Mouse (Mus musculus): Measurements from ENCODE around the gene Ndufa7.

The Ndufa7 gene

GRCm38 (mm10) chr17:33824084-33824996, at the start of gene Ndufa7, which contains the start of gene Rps28:
Gene Ndufa7 (plus strand): TSS chr17:33824572.
Gene Rps28 (minus strand): TSS chr17:33824562.
- DNase-seq (ENCODE audit: low spot score in 2 of 2): peak; percentile 97 to 99

- no peak for DNase-seq (ENCODE audit: low spot score in 2 of 2)
Observed at GRCm38 (mm10) chr17:33774573-33775155, 49.7 kb upstream of the Ndufa7 start.

GRCm38 (mm10) chr17:33775287-33775686, 49.1 kb upstream of the Ndufa7 start:
- no peak for DNase-seq (ENCODE audit: low spot score in 2 of 2)

GRCm38 (mm10) chr17:33779271-33779966, 45.0 kb upstream of the Ndufa7 start:
- peak; percentile 76 to 81 for DNase-seq (ENCODE audit: low spot score in 2 of 2)

GRCm38 (mm10) chr17:33779967-33780295, 44.4 kb upstream of the Ndufa7 start:
- no peak for DNase-seq (ENCODE audit: low spot score in 2 of 2)

GRCm38 (mm10) chr17:33780431-33780830, 43.9 kb upstream of the Ndufa7 start:
- DNase-seq (ENCODE audit: low spot score in 2 of 2): no peak

GRCm38 (mm10) chr17:33781124-33781977, 43.0 kb upstream of the Ndufa7 start, which contains the start of gene Angptl4:
Gene Angptl4 (minus strand): TSS chr17:33781830.
- peak; percentile 18 to 37 for DNase-seq (ENCODE audit: low spot score in 2 of 2)

- no peak for DNase-seq (ENCODE audit: low spot score in 2 of 2)
Observed at GRCm38 (mm10) chr17:33782067-33782466, 42.3 kb upstream of the Ndufa7 start.

- no peak for DNase-seq (ENCODE audit: low spot score in 2 of 2)
Observed at GRCm38 (mm10) chr17:33783408-33783807, 41.0 kb upstream of the Ndufa7 start.

GRCm38 (mm10) chr17:33784939-33785338, 39.4 kb upstream of the Ndufa7 start:
- no peak for DNase-seq (ENCODE audit: low spot score in 2 of 2)

- DNase-seq (ENCODE audit: low spot score in 2 of 2): no peak
Observed at GRCm38 (mm10) chr17:33786375-33786774, 38.0 kb upstream of the Ndufa7 start.

GRCm38 (mm10) chr17:33788732-33789131, 35.6 kb upstream of the Ndufa7 start:
- DNase-seq (ENCODE audit: low spot score in 2 of 2): no peak

- DNase-seq (ENCODE audit: low spot score in 2 of 2): no peak
Observed at GRCm38 (mm10) chr17:33798306-33798705, 26.1 kb upstream of the Ndufa7 start.

- DNase-seq (ENCODE audit: low spot score in 2 of 2): no peak
Observed at GRCm38 (mm10) chr17:33799277-33799676, 25.1 kb upstream of the Ndufa7 start.

GRCm38 (mm10) chr17:33802221-33802620, 22.2 kb upstream of the Ndufa7 start:
- no peak for DNase-seq (ENCODE audit: low spot score in 2 of 2)

- no peak for DNase-seq (ENCODE audit: low spot score in 2 of 2)
Observed at GRCm38 (mm10) chr17:33804205-33804604, 20.2 kb upstream of the Ndufa7 start.

GRCm38 (mm10) chr17:33804745-33805144, 19.6 kb upstream of the Ndufa7 start:
- no peak for DNase-seq (ENCODE audit: low spot score in 2 of 2)

GRCm38 (mm10) chr17:33807181-33807888, 17.0 kb upstream of the Ndufa7 start:
- DNase-seq (ENCODE audit: low spot score in 2 of 2): no peak

- DNase-seq (ENCODE audit: low spot score in 2 of 2): no peak
Observed at GRCm38 (mm10) chr17:33808192-33808591, 16.2 kb upstream of the Ndufa7 start.

- DNase-seq (ENCODE audit: low spot score in 2 of 2): peak; percentile 87 to 90
Observed at GRCm38 (mm10) chr17:33810334-33811141, 13.8 kb upstream of the Ndufa7 start, which contains the start of gene Kank3. Gene Kank3 (plus strand): TSS chr17:33810519.

Data from frontal cortex, postnatal 14 days (tissue).